Mouse (Mus musculus) liver, embryonic 14.5 days (tissue): ENCODE measurements around the gene Calml4. TPM values are rescaled to one million over a fixed set of nuclear protein-coding genes. Genes with fewer than 3 reads are reported as not detected.
A peak's percentile ranks its signal among the peaks of the same experiment; 100 is the strongest.
"Not testable (repeated sequence)": the region's sequence is repeated elsewhere in the genome, so short reads cannot be mapped to it uniquely, and the experiment has no call there.

ENCODE experiments used
- ATAC-seq: fragments of 200-750 bp; cut with Nextera tagmentation; 2 replicates; pipeline ENCODE4 v1.8.0; 2017; ENCODE audit warnings: moderate number of reproducible peaks, mild to moderate bottlenecking, moderate library complexity; ENCODE audit not compliant: insufficient read depth
- DNase-seq, 3 experiments: peaks; one replicate each; pipeline ENCODE4 v3.0.0-alpha.2; 2012 to 2013; ENCODE audit warnings: low read depth in 3 of 3, low spot score in 3 of 3
- H3K27ac ChIP-seq: fragments of 300-500 bp; sonication (generic); 2 replicates; pipeline ENCODE4 v1.5.1; 2014; ENCODE audit warnings: moderate library complexity, mild to moderate bottlenecking, control low read depth, inconsistent platforms
- H3K27me3 ChIP-seq: fragments of 300-500 bp; sonication (generic); 2 replicates; pipeline ENCODE4 v1.6.1; 2014; ENCODE audit warnings: mild to moderate bottlenecking, low read length, moderate library complexity; ENCODE audit not compliant: control insufficient read depth, insufficient read depth
- H3K36me3 ChIP-seq: fragments of 300-500 bp; sonication (generic); replicated peaks from 2 replicates; pipeline ENCODE4 v1.6.1; 2014; ENCODE audit warnings: low read depth; ENCODE audit not compliant: control insufficient read depth, insufficient read depth
- H3K4me1 ChIP-seq, 2 experiments: fragments of 200-500 bp in 1 of 2; fragments of 300-500 bp in 1 of 2; sonication (generic) in 1 of 2; replicated peaks; 2 replicates each; pipeline ENCODE4 v1.6.1; 2012 to 2014; ENCODE audit warnings: antibody characterized with exemption in 1 of 2, inconsistent platforms in 1 of 2, low read length in 1 of 2; ENCODE audit not compliant: control insufficient read depth in 2 of 2, insufficient read depth in 2 of 2
- H3K4me2 ChIP-seq: fragments of 300-500 bp; sonication (generic); 2 replicates; pipeline ENCODE4 v1.6.1; 2014; ENCODE audit warnings: low read depth, mild to moderate bottlenecking, control low read depth, moderate library complexity
- H3K4me3 ChIP-seq, 2 experiments: fragments of 200-500 bp in 1 of 2; fragments of 300-500 bp in 1 of 2; sonication (generic) in 1 of 2; 2 replicates each; pipeline ENCODE4 v1.5.1; 2012 to 2014; ENCODE audit warnings: low read depth in 2 of 2, low read length in 2 of 2, mild to moderate bottlenecking in 2 of 2, control low read depth in 1 of 2, inconsistent platforms in 1 of 2, moderate library complexity in 1 of 2; ENCODE audit not compliant: insufficient read depth in 1 of 2
- H3K9ac ChIP-seq: fragments of 300-500 bp; sonication (generic); replicated peaks from 2 replicates; pipeline ENCODE4 v1.6.1; 2014; ENCODE audit warnings: mild to moderate bottlenecking, control low read depth, moderate library complexity
- H3K9me3 ChIP-seq: fragments of 300-500 bp; sonication (generic); 2 replicates; pipeline ENCODE4 v1.6.1; 2016; ENCODE audit warnings: low read length, mixed read lengths; ENCODE audit not compliant: control insufficient read depth
- CTCF ChIP-seq: IDR thresholded peaks from 2 replicates; pipeline ENCODE4 v1.5.1; 2016; ENCODE audit warnings: antibody characterized with exemption, low read depth, control low read depth
- EP300 ChIP-seq: IDR thresholded peaks from 2 replicates; pipeline ENCODE4 v1.6.1; 2016; ENCODE audit warnings: antibody characterized with exemption, low read depth
- WGBS: fragments of 180-500 bp; shearing (Covaris S2); extraction: QIAGEN DNeasy Blood & Tissue Kit; methylation state at CpG from one replicate; pipeline ENCODE4 v1.1.7; 2014; ENCODE audit not compliant: insufficient replicate concordance; 5-methylcytosine and 5-hydroxymethylcytosine counted together
- polyA plus RNA-seq, 2 experiments: library from polyadenylated mRNA; depleted of rRNA in 1 of 2; stranded (reverse) in 1 of 2; unstranded in 1 of 2; fragments of >200 nt; fragmentation: Nextera tagmentation in 1 of 2; extraction: Ambion mirVana in 1 of 2; gene quantifications; 2 replicates each; pipeline versions ENCODE4 v1.2.1 to v1.2.3; 2012 to 2014

Gene Calml4
- polyA plus RNA-seq, 2 experiments, result 0.98 to 1.6 TPM

DNA sequence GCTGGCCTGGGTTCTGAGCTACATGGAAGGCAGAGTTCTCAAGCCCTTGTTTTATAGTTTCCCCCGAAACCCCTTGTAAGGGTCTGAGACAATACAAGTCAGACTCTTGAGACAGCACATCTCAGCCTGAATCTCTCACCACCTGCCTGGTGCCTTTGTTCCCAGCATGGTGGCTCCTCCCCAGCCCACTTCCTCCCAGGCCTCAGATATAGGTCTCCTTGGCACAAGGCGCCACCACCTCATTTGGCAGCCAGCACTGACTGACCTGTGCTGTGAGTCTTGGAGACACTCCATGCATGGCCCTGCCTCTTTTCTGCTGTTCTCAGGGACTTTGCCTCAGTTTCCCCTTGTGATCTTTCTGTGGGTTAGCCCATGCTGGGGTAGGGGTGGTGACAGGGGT lies 6.3 kb upstream of the Calml4 start:
- Histone ChIP-seq H3K27me3 (no peaks in the 10 kb centered on the region), H3K27ac (no peak overlapping the region), H3K36me3 (no peaks in the 10 kb centered on the region; the same call in 1 of the 2 replicates), H3K4me1 (peaks cover 3 to 6% of the 10 kb centered on the region in 2 experiments), H3K4me3 (no peak overlapping the region), H3K9me3 (no peaks in the 10 kb centered on the region), H3K9ac (no peak overlapping the region), H3K4me2 (no peak overlapping the region)
- 74% methylated on average over 2 of the region's 2 CpGs for WGBS
- DNase-seq, result no peak
- TF ChIP-seq CTCF (no peak), EP300 (no peak)
- no peak for ATAC-seq

DNA sequence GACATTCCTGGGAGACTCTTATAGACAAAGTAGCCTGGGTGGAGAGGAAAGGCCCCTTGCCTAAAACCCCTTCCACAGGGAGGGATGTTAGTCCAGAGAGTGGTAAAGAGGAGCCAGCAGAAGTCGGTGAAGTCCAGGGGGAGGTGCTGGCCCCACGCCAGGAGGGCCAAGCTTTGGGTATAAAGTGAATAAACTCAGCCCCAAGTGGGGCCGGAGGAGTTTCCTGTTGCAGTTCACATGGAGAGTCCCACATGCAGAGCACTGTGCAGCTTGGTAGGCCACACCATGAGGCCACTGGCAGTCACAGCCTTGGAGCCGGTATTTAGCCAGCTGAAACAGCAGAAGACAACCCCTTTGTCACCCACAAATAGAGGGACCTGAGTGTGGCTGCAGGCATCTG lies 3.4 kb upstream of the Calml4 start:
- no peak overlapping the region for H3K4me3 ChIP-seq
- no peak overlapping the region for H3K4me2 ChIP-seq
- no peaks in the 10 kb centered on the region for H3K9me3 ChIP-seq
- TF ChIP-seq CTCF (no peak), EP300 (no peak)
- DNase-seq (no peak), ATAC-seq (no peak)
- H3K27ac ChIP-seq, result no peak overlapping the region
- peaks cover 0 to 7% of the 10 kb centered on the region in 2 experiments; a peak in 2 of 4 replicates for H3K4me1 ChIP-seq
- 55% methylated on average over 4 of the region's 4 CpGs for WGBS
- no peak overlapping the region for H3K9ac ChIP-seq
- no peaks in the 10 kb centered on the region for H3K36me3 ChIP-seq
- no peaks in the 10 kb centered on the region; the same call in 1 of the 2 replicates for H3K27me3 ChIP-seq

DNA sequence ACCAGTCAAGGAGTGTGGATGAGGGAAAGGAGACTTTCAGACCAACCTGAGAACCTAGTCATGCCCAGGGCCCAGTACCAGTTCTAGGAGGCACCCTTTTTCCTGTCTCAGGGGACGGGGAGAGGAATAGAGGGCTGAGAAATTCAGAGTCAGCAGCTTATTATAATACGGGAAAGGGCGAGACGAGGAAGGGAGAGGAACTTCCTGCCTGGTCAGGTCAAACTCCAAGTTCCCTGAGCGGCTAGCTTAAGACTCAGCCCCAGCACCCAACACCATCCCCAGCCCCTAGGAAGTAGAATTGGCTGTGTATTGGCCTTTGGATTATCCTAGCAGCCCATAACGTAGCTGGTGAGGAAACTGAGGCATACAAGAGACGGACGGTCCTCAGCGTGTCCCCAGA lies 664 bp upstream of the Calml4 start:
- H3K4me3 ChIP-seq, result no peak overlapping the region

DNA sequence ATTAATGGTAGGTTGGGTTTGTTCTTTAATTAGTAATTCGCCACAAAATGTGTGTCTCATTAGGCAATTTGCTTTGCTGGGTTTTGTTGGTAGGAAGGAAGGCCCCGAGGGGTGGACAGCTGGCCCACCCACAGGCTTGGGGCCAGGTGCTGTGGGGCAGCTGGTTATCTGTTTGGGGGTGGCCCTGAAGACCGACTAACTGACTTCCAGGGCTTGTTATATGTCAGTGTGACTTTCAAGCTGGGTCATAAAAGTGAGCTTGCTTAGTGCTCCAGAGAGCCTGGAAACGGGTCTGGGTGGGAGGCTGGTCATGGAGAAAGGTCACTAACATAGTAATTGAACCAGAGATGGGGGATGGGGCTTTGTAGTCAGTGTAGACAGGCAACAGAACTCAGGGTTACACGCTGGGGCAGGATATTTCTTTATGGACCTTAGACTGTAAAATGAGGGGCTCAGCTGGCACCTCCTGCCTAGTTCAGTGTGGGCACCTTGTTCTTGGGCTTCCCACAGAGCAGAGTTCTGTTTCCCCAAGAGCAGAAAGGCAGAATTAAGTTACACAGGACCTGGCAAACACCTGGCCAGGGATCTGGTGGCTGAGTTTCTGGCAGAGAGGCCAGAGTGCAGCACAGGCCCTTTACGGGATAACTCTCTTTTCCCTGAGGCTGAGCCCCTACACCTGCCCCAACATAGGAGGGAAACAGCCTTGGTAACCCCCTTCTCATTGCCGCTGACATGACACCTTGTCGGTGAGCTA lies 563 bp downstream of the Calml4 start:
- Histone ChIP-seq H3K27ac (no peak overlapping the region), H3K9ac (no peak overlapping the region), H3K4me1 (peaks cover 0 to 7% of the 10 kb centered on the region in 2 experiments; a peak in 2 of 4 replicates), H3K4me3 (no peak overlapping the region), H3K4me2 (peak overlapping the region; percentile 15; the same call in 1 of the 2 replicates), H3K27me3 (no peaks in the 10 kb centered on the region; the same call in 1 of the 2 replicates), H3K9me3 (no peaks in the 10 kb centered on the region), H3K36me3 (no peaks in the 10 kb centered on the region)
- TF ChIP-seq EP300 (no peak), CTCF (no peak)
- ATAC-seq (no peak), DNase-seq (no peak)
- WGBS, result 42% methylated on average over 8 of the region's 8 CpGs

More for the DNA sequence above, 664 bp upstream of the Calml4 start:
- 45% methylated on average over 9 of the region's 9 CpGs for WGBS
- DNase-seq (no peak), ATAC-seq (no peak)
- Histone ChIP-seq H3K9me3 (no peaks in the 10 kb centered on the region), H3K4me1 (peaks cover 0 to 7% of the 10 kb centered on the region in 2 experiments; a peak in 2 of 4 replicates), H3K27me3 (no peaks in the 10 kb centered on the region; the same call in 1 of the 2 replicates), H3K9ac (no peak overlapping the region), H3K36me3 (no peaks in the 10 kb centered on the region), H3K27ac (no peak overlapping the region), H3K4me2 (no peak overlapping the region)
- TF ChIP-seq CTCF (no peak), EP300 (no peak)

DNA sequence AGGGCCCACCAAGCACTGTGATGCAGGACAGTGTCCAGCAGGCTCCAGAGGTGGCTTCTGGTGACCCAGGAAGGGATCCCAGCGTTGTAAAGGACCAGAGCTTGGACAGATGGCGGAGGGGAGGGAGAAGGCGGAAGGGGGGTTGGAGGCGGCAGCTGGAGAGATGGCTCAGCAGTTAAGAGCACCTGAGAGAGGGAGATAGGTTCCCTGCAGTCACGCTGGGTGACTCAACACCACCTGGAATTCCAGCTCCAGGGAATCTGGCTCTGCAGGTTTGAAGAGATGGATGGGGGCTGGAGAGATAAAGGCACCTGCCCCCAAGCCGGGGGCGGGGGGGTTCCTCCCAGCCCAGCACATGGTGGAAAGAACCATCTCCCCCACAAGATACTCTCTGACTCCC lies 2.2 kb downstream of the Calml4 start:
- not testable (repeated sequence) for H3K4me3 ChIP-seq, H3K36me3 ChIP-seq, H3K27ac ChIP-seq, DNase-seq, H3K9ac ChIP-seq, ATAC-seq, H3K9me3 ChIP-seq, H3K4me1 ChIP-seq, H3K4me2 ChIP-seq, H3K27me3 ChIP-seq
- WGBS, result 62% methylated on average over 7 of the region's 7 CpGs
